Mouse (Mus musculus) right cerebral cortex, postnatal 36 days (tissue): ENCODE data around the gene Csf2rb.
"Not testable (repeated sequence)": the region's sequence is repeated elsewhere in the genome, so short reads cannot be mapped to it uniquely, and the experiment has no call there.

Experiments
- DNase-seq, 2 experiments: peaks; one replicate each; pipeline ENCODE4 v3.0.0; 2022; ENCODE audit warnings: low spot score in 2 of 2, mixed read lengths in 1 of 2

Csf2rb gene

GRCm38 (mm10) chr15:78325671-78326339, at the start of gene Csf2rb:
Gene Csf2rb (plus strand): TSS chr15:78325752.
- no peak for DNase-seq

DNA sequence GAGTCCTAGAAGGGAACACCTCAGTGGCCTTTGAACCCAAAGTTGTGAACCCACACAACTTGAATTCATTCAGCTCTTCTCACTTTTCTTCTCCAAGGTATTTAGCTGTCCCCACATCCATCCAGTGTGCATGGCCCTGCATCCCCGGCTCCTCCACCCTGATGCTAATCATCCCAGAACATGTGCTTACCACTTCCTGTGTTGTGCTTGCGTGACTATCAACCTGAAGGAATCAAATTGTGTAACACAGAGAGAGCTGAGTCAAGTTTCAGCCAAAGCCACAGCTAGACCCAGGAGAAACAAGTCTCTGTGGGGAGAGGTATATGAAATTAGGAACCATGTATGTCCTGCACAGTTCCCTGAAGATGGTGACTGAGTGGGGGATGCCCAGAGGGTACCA, 47.2 kb upstream of the Csf2rb start:
- DNase-seq, result no peak

DNA sequence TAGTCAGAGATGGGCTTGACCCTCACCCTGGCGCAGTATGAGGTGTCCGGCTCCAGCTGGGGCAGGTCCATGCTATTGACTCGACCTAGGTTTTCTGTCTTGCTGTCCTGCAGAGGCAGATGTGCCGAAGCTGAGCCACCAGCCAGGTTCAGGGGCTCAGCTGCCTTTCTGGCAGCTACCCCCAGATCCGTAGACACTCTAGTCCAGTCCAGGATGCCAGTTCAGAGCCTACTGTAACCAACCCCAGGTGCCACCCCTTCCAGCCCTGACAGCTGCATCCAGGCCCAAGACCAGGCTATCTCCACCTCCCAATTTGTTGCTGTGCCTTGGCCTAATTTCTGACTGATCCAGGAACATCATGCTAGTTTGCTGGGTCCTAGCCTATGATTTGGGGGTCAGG, 37.6 kb upstream of the Csf2rb start:
- DNase-seq, result no peak

- DNase-seq, result not testable (repeated sequence)
Observed at GRCm38 (mm10) chr15:78289775-78290174, 35.8 kb upstream of the Csf2rb start.

- not testable (repeated sequence) for DNase-seq
Observed at GRCm38 (mm10) chr15:78293228-78293627, 32.3 kb upstream of the Csf2rb start.

- DNase-seq, result no peak
Observed at GRCm38 (mm10) chr15:78293716-78294115, 31.8 kb upstream of the Csf2rb start.

DNA sequence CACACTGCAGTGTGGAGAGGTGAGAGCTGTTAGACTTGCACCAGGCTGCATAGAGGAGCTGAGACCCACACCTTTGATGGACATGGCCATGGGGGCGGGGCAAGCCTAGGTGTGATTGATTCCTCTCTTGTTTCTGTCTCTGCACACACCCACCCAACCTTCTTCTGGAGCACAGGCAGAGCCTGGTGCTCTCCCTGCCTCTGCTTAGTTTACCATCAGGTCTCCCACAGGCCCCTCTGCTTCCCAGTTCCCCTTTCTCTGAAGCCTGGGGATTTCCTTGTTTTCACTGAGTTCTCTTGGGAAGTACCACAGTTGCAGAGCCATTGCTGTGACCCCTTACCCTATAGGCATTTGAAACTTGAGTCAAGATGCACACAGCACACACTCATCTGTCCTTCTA, 27.0 kb upstream of the Csf2rb start:
- no peak for DNase-seq

- no peak for DNase-seq
Observed at GRCm38 (mm10) chr15:78299641-78300040, 25.9 kb upstream of the Csf2rb start.

DNA sequence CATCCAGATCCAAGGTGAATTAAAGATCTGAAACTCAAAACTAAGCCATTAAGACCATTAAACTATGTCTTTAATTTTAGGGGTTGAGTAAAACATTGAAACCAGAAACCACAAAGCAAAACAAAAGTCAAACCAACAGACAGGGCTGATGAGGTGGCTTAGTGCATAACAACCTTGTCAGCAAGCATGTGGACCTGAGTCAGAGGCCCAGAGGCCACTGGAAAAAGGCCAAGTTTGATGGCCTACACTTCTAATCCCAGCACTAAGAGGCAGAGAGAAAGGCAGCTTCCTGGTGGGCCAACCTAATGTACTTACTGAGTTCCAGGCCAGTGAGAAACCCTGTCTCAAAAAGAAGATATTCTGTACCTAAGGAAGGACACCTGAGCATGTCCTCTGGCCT, 24.8 kb upstream of the Csf2rb start:
- DNase-seq, result no peak

DNA sequence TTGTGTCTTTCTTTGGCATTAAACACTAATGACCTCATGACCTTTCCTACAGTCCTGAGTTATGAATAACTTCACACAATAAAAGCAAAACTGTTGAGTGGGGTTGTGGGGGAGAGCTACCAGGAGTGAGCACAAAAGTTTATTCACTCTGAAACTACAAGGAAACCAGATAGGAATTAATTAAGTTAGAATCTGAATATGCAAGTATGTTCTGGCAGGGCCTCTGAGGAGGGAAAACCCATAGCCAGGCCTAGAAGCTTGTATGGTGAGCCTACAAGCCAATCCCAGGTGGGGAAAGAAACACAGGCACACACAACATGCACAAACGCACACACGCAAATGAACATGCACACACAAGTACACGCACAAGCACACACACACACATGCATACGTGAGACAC, 22.8 kb upstream of the Csf2rb start:
- no peak for DNase-seq

DNA sequence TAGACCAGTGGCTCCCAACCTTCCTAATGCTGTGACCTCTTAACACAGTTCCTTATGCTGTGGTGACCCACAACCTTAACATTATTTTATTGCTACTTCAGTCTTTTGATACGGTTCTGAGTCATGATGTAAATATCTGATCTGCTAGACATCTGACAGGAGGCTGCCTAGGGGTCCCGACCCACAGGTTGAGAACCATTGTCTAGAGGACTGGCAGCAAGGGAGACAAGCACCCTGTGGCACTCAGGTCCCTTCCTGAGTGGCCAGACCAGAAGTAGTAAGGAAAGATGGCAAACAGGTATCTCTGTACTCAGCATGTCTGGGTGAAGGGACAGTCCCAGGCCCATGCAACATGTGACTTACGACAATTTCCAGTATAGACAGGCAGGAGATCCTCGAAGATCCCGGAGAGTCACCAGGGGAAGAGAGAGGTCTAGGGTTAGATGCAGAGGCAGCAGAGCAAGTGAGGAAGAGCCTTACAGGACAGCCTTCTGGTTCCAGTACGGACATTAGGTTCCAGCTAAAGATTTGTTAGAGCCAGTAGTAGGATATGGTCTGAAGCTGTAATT, 21.8 kb upstream of the Csf2rb start:
- no peak for DNase-seq

DNA sequence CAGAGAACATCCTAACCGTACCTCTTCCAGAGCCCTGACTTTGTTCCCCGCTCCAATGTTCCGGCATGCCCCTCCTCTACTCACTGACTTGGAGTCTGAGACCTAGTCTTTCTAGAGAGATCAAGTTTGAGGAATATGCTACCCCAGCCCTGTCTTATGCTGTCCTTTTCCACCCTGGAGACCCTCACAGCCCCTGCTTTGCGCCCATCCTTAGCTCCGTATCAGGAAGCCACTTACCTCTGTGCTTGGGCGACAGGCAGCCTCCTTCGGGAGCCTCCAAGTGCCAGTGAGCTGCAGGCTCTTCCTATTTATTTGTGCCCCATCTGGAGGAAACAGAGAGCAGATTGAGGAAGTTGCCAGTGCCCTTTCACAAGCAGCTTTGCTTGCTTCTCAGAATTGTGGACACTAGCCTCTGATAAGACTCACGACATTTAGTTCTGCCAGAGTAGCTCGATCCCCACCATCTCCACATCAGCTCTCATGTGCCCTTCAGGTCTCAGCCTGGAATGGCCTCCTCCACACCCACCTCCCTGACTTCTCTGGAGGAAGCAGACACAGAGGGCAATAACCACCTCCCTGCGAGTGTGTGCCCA, 20.1 kb upstream of the Csf2rb start, which contains the start of gene Csf2rb2:
Gene Csf2rb2 (minus strand): TSS at position 381 of the 593 bp plus-strand sequence.
- no peak for DNase-seq

GRCm38 (mm10) chr15:78309865-78310264, 15.7 kb upstream of the Csf2rb start:
- no peak for DNase-seq

DNA sequence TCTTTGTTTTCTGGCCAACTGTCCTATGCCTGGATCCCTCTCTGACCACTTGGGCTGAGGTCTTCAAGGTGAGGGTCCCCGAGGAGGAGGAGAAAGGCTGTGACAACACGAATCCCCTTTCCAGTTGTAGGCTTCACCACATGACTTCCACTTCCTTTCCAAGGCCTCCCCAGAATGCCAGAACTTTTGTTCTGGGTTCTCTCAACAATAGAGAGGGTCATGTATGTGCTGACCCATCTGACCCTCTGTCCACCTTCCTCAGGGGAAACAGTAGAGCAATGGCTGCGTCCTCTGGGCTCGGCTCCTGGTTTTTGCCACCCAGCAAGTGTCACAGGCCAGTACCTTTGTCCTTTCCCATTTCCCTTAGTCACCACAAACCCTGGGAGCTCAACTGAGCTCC, 14.6 kb upstream of the Csf2rb start:
- no peak for DNase-seq

GRCm38 (mm10) chr15:78312421-78313233, 12.9 kb upstream of the Csf2rb start:
- not testable (repeated sequence) for DNase-seq

DNA sequence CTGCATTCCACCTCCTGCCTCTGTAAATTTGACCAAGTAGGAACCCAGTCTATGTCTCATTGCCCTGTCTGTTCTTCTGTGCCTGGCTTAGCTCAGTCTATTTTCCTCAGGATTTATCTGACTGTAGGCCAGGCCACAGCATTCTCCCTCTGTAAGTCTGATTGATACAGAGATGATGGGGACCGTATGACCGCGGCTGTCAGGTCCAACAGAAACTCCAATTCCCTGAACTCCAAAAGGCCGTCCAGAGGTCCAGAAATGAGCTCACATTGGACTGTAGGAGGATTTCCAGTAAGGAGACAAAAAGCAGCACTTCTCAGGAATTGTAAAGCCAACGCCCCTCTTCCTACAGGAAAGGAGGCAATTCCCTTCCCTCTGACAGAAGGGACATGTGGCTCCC, 11.9 kb upstream of the Csf2rb start:
- not testable (repeated sequence) for DNase-seq

DNA sequence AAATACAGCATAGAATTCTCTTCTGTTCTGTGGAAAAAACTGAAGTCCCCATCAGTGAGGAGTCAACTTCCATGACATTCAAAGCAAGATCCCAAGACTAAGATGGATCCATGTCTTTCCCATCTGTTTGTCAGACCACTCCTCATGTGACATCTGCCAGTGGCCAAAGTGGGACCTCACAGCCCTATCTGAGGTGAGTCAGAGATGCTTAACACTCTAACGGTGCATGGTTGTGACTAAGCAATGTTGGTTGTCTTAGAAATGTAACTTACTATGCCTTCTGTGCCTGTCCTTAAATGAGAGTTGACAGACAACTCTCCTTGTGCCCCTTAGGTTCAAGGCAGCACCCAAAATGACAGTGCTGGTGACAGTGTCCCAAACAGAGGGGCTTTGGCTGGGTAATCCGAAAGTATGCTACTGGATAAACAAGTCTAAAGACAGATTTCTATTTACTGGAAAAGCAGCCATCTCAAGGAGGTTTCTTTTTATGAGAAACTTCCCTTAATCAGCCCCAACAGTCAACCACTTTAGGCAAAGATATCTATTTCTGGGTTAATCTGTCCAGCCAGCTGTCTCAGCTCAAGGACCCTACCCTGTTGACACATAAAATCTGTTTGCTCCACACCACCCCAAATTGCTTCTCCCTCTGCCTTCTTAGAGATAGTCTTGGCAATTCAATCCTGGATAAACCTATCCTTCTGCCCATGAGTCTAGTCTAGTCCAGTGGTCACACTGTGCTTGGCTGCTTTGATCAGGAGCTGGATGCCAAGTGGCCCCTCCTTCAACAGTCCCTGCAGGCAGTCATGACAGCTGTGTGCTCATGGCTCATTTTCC, 7.0 kb upstream of the Csf2rb start:
- not testable (repeated sequence) for DNase-seq

DNA sequence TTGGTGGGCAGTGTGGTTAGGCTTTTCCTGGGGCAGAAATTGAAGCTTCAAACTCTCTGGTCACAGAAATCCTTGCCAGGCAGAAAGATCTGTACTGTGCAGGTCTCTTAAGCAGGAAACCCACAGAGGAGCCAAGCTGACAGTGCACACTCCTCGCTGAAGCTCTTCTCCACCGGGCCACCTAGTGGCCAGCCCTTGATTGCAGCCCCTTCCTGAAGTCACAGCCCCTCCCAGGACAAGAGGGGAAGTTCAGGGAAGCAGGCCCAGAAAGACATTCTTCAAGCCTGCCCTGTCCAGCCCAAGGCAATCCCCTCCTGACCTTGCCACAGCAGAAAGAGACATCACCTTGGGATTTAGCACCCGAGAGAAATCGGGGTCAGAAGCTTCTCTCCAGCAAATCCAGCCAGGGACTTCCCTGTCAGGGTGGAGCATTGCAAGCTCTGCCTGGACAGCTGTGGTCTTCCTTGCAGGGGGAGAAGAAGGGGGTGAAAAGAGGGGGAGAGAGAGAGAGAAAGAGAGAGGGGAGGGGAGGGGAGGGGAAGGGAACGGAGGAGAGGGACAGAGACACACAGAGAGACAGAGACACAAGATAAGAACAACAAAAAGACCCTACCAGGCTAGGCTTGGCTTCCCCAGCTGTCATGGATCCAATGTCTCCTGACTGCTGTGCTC, 4.6 kb upstream of the Csf2rb start:
- peak; percentile 9 to 56 for DNase-seq

DNA sequence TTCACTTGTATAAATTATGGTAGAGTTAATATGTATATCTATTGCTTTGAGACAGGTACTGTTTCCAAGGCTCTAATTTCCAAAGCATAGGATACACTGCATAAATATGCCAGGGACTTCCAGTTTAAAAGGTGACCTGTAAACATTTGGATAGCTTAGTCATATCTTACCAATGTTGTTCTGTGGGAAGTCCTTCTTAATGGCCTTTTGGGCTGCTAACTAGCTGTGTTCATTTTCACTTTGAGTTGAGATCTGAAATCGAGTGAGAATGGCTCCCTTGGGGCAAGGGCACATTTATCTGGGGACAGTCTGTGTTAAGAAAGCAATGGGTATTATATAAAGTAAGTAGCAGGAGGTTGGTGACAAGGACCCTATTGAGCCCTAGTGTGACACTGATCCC, 2.2 kb upstream of the Csf2rb start:
- DNase-seq, result no peak

DNA sequence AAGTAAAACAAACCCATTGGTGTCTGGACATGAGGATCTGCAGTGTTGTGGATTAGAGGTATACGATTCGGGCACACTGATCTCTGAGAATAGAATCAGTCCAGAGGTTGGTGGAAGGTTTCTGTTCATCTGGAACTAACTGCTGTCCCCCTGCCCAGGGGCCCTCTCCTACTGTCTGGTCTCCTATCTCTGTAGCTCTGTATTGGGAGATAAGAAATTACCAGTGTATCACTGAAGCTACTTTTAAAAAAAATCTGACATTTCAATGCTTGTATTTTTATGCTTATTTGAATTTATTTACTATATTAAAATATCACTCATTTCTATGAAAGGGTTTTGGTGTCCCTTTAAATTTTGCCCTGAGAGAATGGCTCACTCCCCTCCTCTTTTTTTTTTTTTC, 1.3 kb upstream of the Csf2rb start:
- no peak for DNase-seq

DNA sequence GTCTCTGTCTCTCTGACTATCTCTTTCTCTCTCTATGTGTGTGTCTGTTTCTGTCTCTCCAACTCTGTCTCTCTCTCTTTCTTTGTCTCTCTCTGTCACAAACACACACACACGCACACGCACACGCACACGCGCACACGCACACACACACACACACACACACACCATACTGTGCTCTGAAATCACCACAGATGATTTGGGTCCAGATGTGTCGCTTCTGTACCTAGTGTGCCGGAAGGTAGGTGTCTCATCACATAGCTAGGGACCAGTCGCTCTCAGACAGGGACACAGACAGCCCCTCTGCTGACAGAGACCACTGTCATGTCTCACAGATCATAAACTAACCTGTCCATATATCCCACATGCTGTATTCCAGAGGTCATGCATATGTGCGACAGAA, 1.2 kb downstream of the Csf2rb start:
- no peak for DNase-seq
